11 mouse cellular contexts compared by ENCODE assay signal in genomic region chr11:30265666-30266065, GRCm38 (mm10). TPM values are rescaled to one million over a fixed set of nuclear protein-coding genes. Genes with fewer than 3 reads are reported as not detected.
DNase-seq lines count a peak whose midpoint lies in the region; ATAC-seq and TF ChIP-seq lines count a peak whose summit lies in the region.
"Had no signal": no experiment of that assay in that cellular context is flagged by ENCODE, and none has a peak within 500 bp of the region (broad histone marks: within the 10 kb centered on the region; RNA-seq: fewer than 3 reads in every experiment).

No protein-coding gene starts in this region.

- no peaks in the 10 kb centered on the region for H3K9me3 ChIP-seq in forebrain, embryonic 13.5 days (replicated peaks)
- H3K9me3 ChIP-seq in intestine, postnatal 0 days (ENCODE audit: control insufficient read depth), result no peaks in the 10 kb centered on the region
- no peaks in the 10 kb centered on the region for H3K9me3 ChIP-seq in stomach, embryonic 14.5 days (ENCODE audit: control insufficient read depth, low read depth, low read length)

- no peak for TF ChIP-seq CTCF in lung, adult 2 months (IDR thresholded peaks at IDR 0.05; ENCODE audit: insufficient read depth, low read length)
- no peak for TF ChIP-seq CTCF in intestine, postnatal 0 days (IDR thresholded peaks at IDR 0.05; ENCODE audit: low read depth)

- no peak for TF ChIP-seq POLR2A in lung, adult 2 months (IDR thresholded peaks at IDR 0.05; ENCODE audit: borderline replicate concordance, extremely low read depth, low read depth, low read length)

- peak overlapping the region; percentile 66 for H3K4me2 ChIP-seq in forebrain, embryonic 13.5 days
- H3K4me2 ChIP-seq in intestine, postnatal 0 days (replicated peaks; ENCODE audit: low read depth), result peak overlapping the region; percentile 95
- peak overlapping the region; percentile 75 for H3K4me2 ChIP-seq in stomach, embryonic 14.5 days (replicated peaks; ENCODE audit: low read depth, low read length)

- WGBS in lung, adult 2 months, result 41% methylated on average over 2 of the region's 2 CpGs
- WGBS in forebrain, embryonic 13.5 days, result 84% methylated on average over 2 of the region's 2 CpGs
- WGBS in intestine, postnatal 0 days, result 68% methylated on average over 2 of the region's 2 CpGs
- 70% methylated on average over 2 of the region's 2 CpGs for WGBS in stomach, embryonic 14.5 days

- peak overlapping the region; percentile 84 for H3K4me3 ChIP-seq in lung, adult 2 months (replicated peaks; ENCODE audit: extremely low read depth, low read depth, low read length)
- peak overlapping the region; percentile 94 for H3K4me3 ChIP-seq in forebrain, embryonic 13.5 days
- H3K4me3 ChIP-seq in intestine, postnatal 0 days (ENCODE audit: low read depth, low read length), result peak overlapping the region; percentile 26
- peak overlapping the region; percentile 65 for H3K4me3 ChIP-seq in stomach, embryonic 14.5 days (ENCODE audit: low read depth, low read length)

- H3K27ac ChIP-seq in forebrain, embryonic 13.5 days, result no peak overlapping the region
- H3K27ac ChIP-seq in intestine, postnatal 0 days (ENCODE audit: low read depth, low read length), result no peak overlapping the region
- H3K27ac ChIP-seq in stomach, embryonic 14.5 days (ENCODE audit: low read length), result no peak overlapping the region

- H3K9ac ChIP-seq in forebrain, embryonic 13.5 days, result peak overlapping the region; percentile 58
- H3K9ac ChIP-seq in intestine, postnatal 0 days (ENCODE audit: low read depth, low read length), result no peak overlapping the region
- H3K9ac ChIP-seq in stomach, embryonic 14.5 days (replicated peaks; ENCODE audit: low read depth, low read length), result no peak overlapping the region

- H3K36me3 ChIP-seq in forebrain, embryonic 13.5 days (ENCODE audit: poor library complexity, severe bottlenecking), result no peaks in the 10 kb centered on the region
- no peaks in the 10 kb centered on the region for H3K36me3 ChIP-seq in intestine, postnatal 0 days (ENCODE audit: control insufficient read depth, insufficient read depth)
- H3K36me3 ChIP-seq in stomach, embryonic 14.5 days (ENCODE audit: control insufficient read depth, insufficient read depth, low read length), result no peaks in the 10 kb centered on the region

- no peak for DNase-seq in lung, adult 2 months
- DNase-seq in lung, postnatal 10 days, result no peak
- no peak for DNase-seq in thymus, postnatal 4 days
- DNase-seq: gastrocnemius, postnatal 25 days; left cerebral cortex, postnatal 4 days; right cerebral cortex, adult 18-20 months had no signal

- H3K27me3 ChIP-seq in forebrain, embryonic 13.5 days, result peaks cover 11% of the 10 kb centered on the region
- peaks cover 17% of the 10 kb centered on the region; the same call in 1 of the 2 replicates for H3K27me3 ChIP-seq in intestine, postnatal 0 days (replicated peaks; ENCODE audit: control insufficient read depth, insufficient read depth, low read length)
- no peaks in the 10 kb centered on the region for H3K27me3 ChIP-seq in stomach, embryonic 14.5 days (ENCODE audit: control insufficient read depth, insufficient read depth, low read length)
- H3K27me3 ChIP-seq: Patski had no signal

- H3K4me1 ChIP-seq in lung, adult 2 months (ENCODE audit: control insufficient read depth, insufficient read depth, low read length), result peaks cover 14% of the 10 kb centered on the region
- peaks cover 25% of the 10 kb centered on the region for H3K4me1 ChIP-seq in forebrain, embryonic 13.5 days
- no peaks in the 10 kb centered on the region for H3K4me1 ChIP-seq in intestine, postnatal 0 days (replicated peaks; ENCODE audit: control insufficient read depth, insufficient read depth, low read length)
- H3K4me1 ChIP-seq in stomach, embryonic 14.5 days (ENCODE audit: control insufficient read depth, insufficient read depth, low read length), result 0 out of 2 replicates have a peak, but pooled peaks cover 9% of the 10 kb centered on the region

- ATAC-seq in forebrain, embryonic 13.5 days, result no peak
- ATAC-seq in intestine, postnatal 0 days, result no peak
- ATAC-seq in stomach, embryonic 14.5 days (ENCODE audit: insufficient number of reproducible peaks, insufficient read depth, low FRiP score, low read depth), result no peak
- ATAC-seq in CD4-positive, CD25-positive, alpha-beta regulatory T cell, adult 4 months, result no peak
- ATAC-seq: Patski had no signal

RNA-seq across cellular contexts. Expression of gene Sptbn1, which starts 2.3 kb away (rescaled TPM):
- 222 and 294 TPM in 2 replicates for polyA plus RNA-seq in lung, adult 2 months (2012; rRNA removed)
- polyA plus RNA-seq in forebrain, embryonic 13.5 days (2015; fragmentation: Nextera tagmentation; extraction: Ambion mirVana), result 85.6 and 94.0 TPM in 2 replicates
- polyA plus RNA-seq in intestine, postnatal 0 days (2015; fragmentation: Nextera tagmentation; extraction: Ambion mirVana), result 73.5 and 84.7 TPM in 2 replicates
- 136 and 137 TPM in 2 replicates for polyA plus RNA-seq in stomach, embryonic 14.5 days (2014; fragmentation: Nextera tagmentation; extraction: Ambion mirVana)
- polyA plus RNA-seq in CD4-positive, CD25-positive, alpha-beta regulatory T cell, adult 4 months (2017; shearing (Covaris generic)), result 100 to 1,000 TPM in 1 of 2 experiments, 10 to 100 TPM in 1; 95.8 to 120 TPM

Comparison
In these comparisons a context has a peak if more than half of its experiments do, and no peak if none do; other contexts are left out.
1. H3K4me3 ChIP-seq: peak in every context shown above with its lines; median percentile 94 in forebrain, embryonic 13.5 days; 84 in lung, adult 2 months; 65 in stomach, embryonic 14.5 days; 26 in intestine, postnatal 0 days.